Mouse (Mus musculus) liver, embryonic 12.5 days (tissue): Measurements from ENCODE around the gene Cnnm3. TPM values are rescaled to one million over a fixed set of nuclear protein-coding genes. Genes with fewer than 3 reads are reported as not detected.
A peak's percentile ranks its signal among the peaks of the same experiment; 100 is the strongest.

Source experiments
- ATAC-seq: fragments of 200-750 bp; cut with Nextera tagmentation; 2 replicates; pipeline ENCODE4 v1.8.0; 2017; ENCODE audit warnings: moderate number of reproducible peaks, mild to moderate bottlenecking, moderate library complexity
- H3K27ac ChIP-seq: fragments of 300-500 bp; sonication (generic); 2 replicates; pipeline ENCODE4 v1.5.1; 2016; ENCODE audit warnings: mild to moderate bottlenecking
- H3K27me3 ChIP-seq: fragments of 300-500 bp; sonication (generic); replicated peaks from 2 replicates; pipeline ENCODE4 v1.6.1; 2016; ENCODE audit warnings: mild to moderate bottlenecking, moderate library complexity
- H3K36me3 ChIP-seq: fragments of 300-500 bp; sonication (generic); 2 replicates; pipeline ENCODE4 v1.6.1; 2016; ENCODE audit warnings: mild to moderate bottlenecking, moderate library complexity
- H3K4me1 ChIP-seq: fragments of 300-500 bp; sonication (generic); 2 replicates; pipeline ENCODE4 v1.6.1; 2016
- H3K4me2 ChIP-seq: fragments of 300-500 bp; sonication (generic); 2 replicates; pipeline ENCODE4 v1.6.1; 2016; ENCODE audit warnings: mild to moderate bottlenecking, moderate library complexity
- H3K4me3 ChIP-seq: fragments of 300-500 bp; sonication (generic); 2 replicates; pipeline ENCODE4 v1.5.1; 2016; ENCODE audit warnings: mild to moderate bottlenecking, moderate library complexity
- H3K9ac ChIP-seq: fragments of 300-500 bp; sonication (generic); 2 replicates; pipeline ENCODE4 v1.6.1; 2016; ENCODE audit warnings: mild to moderate bottlenecking, moderate library complexity
- H3K9me3 ChIP-seq: fragments of 300-500 bp; sonication (generic); replicated peaks from 2 replicates; pipeline ENCODE4 v1.6.1; 2016; ENCODE audit warnings: mild to moderate bottlenecking, moderate library complexity
- WGBS: fragments of 180-500 bp; shearing (Covaris S2); methylation state at CpG from one replicate; pipeline ENCODE4 v1.1.7; 2016; ENCODE audit not compliant: insufficient replicate concordance; 5-methylcytosine and 5-hydroxymethylcytosine counted together
- polyA plus RNA-seq: library from polyadenylated mRNA; unstranded; fragments of >200 nt; fragmentation: Nextera tagmentation; extraction: Ambion mirVana; gene quantifications from 2 replicates; pipeline ENCODE4 v1.2.1, GENCODE M21; 2016

The Cnnm3 gene
- polyA plus RNA-seq, 1 experiment from 2014 or later, result 1.3 TPM

DNA sequence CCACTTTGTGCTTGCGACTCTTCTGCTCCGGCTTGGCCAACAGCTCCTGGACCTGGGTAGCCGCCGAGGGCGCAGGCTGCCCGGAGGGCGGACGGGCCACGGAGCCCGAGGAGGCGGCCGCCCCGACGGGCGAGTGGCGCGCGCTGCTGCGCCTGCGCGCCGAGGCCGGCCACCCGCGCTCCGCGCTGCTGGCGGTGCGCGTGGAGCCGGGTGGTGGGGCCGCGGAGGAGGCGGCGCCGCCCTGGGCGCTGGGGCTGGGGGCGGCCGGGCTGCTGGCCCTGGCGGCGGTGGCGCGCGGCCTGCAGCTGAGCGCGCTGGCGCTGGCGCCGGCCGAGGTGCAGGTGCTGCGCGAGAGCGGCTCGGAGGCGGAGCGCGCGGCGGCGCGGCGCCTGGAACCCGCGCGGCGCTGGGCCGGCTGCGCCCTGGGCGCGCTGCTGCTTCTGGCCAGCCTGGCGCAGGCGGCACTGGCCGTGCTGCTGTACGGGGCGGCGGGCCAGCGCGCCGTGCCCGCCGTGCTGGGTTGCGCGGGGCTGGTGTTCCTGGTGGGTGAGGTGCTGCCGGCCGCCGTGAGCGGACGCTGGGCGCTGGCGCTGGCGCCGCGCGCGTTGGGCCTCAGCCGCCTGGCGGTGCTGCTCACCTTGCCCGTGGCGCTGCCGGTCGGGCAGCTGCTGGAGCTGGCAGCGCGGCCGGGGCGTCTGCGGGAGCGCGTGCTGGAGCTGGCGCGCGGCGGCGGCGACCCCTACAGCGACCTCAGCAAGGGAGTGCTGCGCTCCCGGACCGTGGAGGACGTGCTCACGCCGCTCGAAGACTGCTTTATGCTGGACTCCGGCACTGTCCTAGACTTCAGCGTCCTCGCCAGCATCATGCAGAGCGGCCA, 660 bp downstream of the Cnnm3 start:
- peak; percentile 54 for ATAC-seq
- Histone ChIP-seq H3K4me2 (peak overlapping the region; percentile 98), H3K4me3 (peak overlapping the region; percentile 98)

DNA sequence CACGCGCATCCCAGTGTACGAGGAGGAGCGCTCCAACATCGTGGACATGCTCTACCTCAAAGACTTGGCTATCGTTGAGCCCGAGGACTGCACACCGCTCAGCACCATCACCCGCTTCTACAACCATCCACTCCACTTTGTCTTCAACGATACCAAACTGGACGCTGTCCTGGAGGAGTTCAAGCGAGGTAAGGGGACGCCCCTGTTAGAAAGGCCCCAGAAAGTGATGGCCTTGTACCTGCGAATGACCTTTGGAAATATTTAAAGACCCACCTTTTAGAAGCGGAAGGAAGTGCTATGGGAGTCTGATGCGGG, 1.3 kb downstream of the Cnnm3 start:
- Histone ChIP-seq H3K4me1 (peaks cover 35% of the 10 kb centered on the region), H3K9ac (peak overlapping the region; percentile 87), H3K4me3 (peak overlapping the region; percentile 98), H3K27ac (peak overlapping the region; percentile 95; the same call in 1 of the 2 replicates), H3K36me3 (peaks cover 28% of the 10 kb centered on the region), H3K27me3 (no peaks in the 10 kb centered on the region), H3K9me3 (no peaks in the 10 kb centered on the region), H3K4me2 (peak overlapping the region; percentile 98)
- WGBS, result 4% methylated on average over 16 of the region's 16 CpGs
- ATAC-seq, result no peak

More for the DNA sequence above, 660 bp downstream of the Cnnm3 start:
- peaks cover 35% of the 10 kb centered on the region for H3K4me1 ChIP-seq
- H3K9me3 ChIP-seq, result no peaks in the 10 kb centered on the region
- H3K36me3 ChIP-seq, result peaks cover 25% of the 10 kb centered on the region
- no peaks in the 10 kb centered on the region for H3K27me3 ChIP-seq
- under 1% methylated on average over 79 of the region's 126 CpGs for WGBS
- H3K9ac ChIP-seq, result peak overlapping the region; percentile 87
- H3K27ac ChIP-seq, result peak overlapping the region; percentile 95

DNA sequence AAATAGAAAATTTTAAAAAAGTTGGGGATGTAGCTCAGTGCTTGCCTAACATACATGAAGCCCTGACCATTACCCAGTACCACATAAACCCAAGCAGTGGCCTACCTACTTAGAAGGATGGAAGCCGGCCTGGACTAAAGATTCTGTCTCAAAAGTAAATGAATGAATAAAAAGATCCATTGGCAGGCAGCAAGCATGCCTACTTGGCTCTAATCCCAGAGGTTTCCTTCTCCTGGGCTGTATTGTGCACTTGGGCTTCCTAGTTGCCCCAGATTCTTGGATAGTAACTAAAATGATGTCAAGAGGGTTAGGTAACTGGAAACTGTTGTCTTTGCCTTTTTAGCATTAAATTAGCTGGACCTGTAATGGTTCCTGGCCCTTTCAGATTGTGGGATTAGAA, 1.6 kb downstream of the Cnnm3 start:
- WGBS, result 21% methylated on average over 1 of the region's 1 CpGs
- H3K4me2 ChIP-seq, result peak overlapping the region; percentile 98
- no peak overlapping the region for H3K27ac ChIP-seq
- H3K36me3 ChIP-seq, result peaks cover 32% of the 10 kb centered on the region
- no peak for ATAC-seq
- H3K9ac ChIP-seq, result peak overlapping the region; percentile 87
- peaks cover 35% of the 10 kb centered on the region for H3K4me1 ChIP-seq
- H3K27me3 ChIP-seq, result no peaks in the 10 kb centered on the region
- H3K9me3 ChIP-seq, result no peaks in the 10 kb centered on the region
- H3K4me3 ChIP-seq, result peak overlapping the region; percentile 98

DNA sequence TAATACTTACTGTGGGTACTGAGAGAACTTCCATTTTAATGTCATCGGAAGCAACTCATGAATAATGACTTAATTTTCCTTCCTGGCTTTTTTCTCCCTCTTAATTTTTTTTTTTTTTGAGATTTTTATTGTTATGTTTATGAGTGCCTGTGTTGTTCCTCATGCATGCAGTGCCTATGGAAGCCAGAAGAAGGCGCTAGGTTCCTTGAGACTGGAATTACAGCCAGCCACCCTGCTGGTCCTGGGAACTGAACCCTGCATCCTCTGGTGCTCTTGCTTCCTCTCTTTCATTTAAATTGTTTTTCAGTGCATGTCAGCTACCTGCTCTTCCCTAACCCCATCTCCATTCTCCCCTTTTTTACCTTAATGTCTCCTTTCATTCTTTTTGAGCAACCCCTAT, 2.1 kb downstream of the Cnnm3 start:
- Histone ChIP-seq H3K9ac (0 out of 2 replicates have a peak overlapping the region, but pooled peaks have one; percentile 87), H3K4me2 (peak overlapping the region; percentile 98), H3K36me3 (peaks cover 36% of the 10 kb centered on the region), H3K27ac (no peak overlapping the region), H3K27me3 (no peaks in the 10 kb centered on the region), H3K9me3 (no peaks in the 10 kb centered on the region), H3K4me1 (peaks cover 35% of the 10 kb centered on the region), H3K4me3 (peak overlapping the region; percentile 98)
- WGBS, result 54% methylated on average over 2 of the region's 2 CpGs
- ATAC-seq, result no peak

DNA sequence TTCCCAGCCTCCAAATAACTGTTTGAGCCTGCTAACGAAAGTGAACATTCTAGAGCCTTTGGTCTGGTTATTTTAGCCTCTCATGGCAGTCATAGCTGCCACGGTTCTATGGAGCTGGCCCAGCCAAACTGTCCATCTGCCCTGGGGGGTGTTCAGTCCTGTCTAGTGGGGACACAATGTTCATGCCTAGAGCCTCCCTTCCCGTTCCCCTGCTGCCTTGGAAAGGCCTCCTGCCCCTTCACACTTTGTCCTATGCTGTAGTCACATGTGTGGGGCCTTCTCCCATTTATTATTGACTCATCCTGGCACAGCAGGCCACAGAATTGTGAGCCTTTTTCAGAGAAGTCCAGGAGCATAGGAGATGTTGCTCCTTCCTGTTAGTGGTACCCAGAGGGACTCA, 6.6 kb downstream of the Cnnm3 start:
- Histone ChIP-seq H3K36me3 (peaks cover 82% of the 10 kb centered on the region), H3K27me3 (no peaks in the 10 kb centered on the region), H3K4me3 (no peak overlapping the region), H3K4me1 (peaks cover 25% of the 10 kb centered on the region), H3K4me2 (no peak overlapping the region), H3K9me3 (no peaks in the 10 kb centered on the region), H3K9ac (no peak overlapping the region), H3K27ac (no peak overlapping the region)
- 83% methylated on average over 3 of the region's 3 CpGs for WGBS
- no peak for ATAC-seq

DNA sequence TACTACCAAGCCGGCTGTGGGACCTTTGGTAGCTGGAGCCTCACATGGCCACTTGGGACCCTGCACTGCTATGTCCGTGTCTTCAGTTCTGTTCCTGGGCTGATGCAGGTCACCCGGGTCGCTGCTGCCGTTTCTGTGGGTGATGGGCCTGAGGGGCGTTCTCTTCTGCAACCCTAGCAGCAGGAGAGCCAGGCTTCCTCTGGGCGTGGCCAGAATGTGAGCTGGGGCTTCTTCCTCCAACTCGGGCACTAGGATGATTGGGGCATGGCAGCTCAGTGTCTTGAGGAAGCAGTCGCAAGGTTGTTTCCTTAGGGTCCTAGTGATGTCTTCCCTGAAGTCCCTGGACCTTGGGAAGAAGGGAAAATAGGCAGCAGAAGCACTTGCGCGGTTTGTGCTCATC, 8.0 kb downstream of the Cnnm3 start:
- 73% methylated on average over 11 of the region's 11 CpGs for WGBS
- H3K4me2 ChIP-seq, result no peak overlapping the region
- H3K9me3 ChIP-seq, result no peaks in the 10 kb centered on the region
- H3K27me3 ChIP-seq, result no peaks in the 10 kb centered on the region
- H3K36me3 ChIP-seq, result peaks cover 87% of the 10 kb centered on the region
- no peak overlapping the region for H3K9ac ChIP-seq
- no peak overlapping the region for H3K4me3 ChIP-seq
- no peak overlapping the region for H3K27ac ChIP-seq
- peaks cover 12% of the 10 kb centered on the region for H3K4me1 ChIP-seq
- ATAC-seq, result no peak

DNA sequence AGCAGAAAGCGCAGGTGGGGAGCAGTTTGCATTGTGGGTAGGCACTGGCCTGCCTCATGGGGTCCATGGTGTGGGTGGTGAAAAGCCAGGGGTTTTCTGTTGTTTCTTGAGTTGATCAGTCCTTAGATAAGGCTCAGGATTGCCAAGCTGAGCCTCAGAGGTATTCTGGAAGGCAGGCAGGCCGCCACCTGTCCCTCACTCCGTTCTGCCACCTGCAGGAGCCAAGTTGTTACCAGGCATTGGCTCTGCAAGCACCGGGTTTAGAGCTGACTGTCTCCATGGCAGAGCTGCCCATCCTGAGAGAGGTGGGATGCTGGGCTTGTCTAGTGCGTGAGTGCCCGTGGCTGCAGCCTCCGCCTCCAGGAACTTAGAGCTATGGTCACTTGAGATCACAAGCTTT, 10.5 kb downstream of the Cnnm3 start:
- Histone ChIP-seq H3K9ac (no peak overlapping the region), H3K9me3 (no peaks in the 10 kb centered on the region), H3K27me3 (no peaks in the 10 kb centered on the region), H3K4me1 (no peaks in the 10 kb centered on the region), H3K27ac (no peak overlapping the region), H3K36me3 (peaks cover 94% of the 10 kb centered on the region), H3K4me3 (no peak overlapping the region), H3K4me2 (no peak overlapping the region)
- ATAC-seq, result no peak
- WGBS, result 86% methylated on average over 7 of the region's 7 CpGs

DNA sequence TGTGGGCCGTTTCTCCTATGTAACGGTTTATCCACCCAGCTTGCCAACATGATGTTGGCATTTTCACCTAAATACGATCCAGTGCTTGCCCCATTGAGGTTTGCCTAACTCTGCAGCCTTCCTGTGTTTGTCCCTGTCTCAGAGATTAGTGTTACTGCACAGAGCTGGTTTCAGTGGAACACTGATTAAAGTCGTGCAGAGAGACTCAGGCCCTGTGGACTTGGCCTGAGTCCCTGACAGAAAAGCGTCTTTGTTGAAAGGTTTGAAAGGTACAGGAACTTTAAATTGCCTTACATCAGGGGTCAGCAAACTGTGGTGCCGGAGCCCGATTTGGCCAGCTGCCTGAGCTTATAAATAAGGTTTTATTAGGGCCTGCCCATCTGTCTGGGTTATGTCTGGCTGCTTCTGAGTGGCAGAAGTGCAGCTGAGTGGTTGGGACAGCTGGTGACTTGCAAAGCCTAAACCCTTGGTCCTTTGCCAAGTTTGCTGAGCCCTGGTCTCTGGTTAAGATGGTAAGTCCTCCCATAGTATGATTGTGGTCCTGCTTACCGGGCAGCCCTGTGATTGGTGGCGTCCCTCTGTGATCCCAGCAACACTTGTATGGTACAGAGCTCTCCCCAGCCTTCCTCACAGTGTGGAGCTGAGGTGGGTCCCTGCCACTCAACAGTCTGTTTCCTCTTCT, 11.8 kb downstream of the Cnnm3 start:
- no peak overlapping the region for H3K4me2 ChIP-seq
- 79% methylated on average over 9 of the region's 9 CpGs for WGBS
- no peak overlapping the region for H3K4me3 ChIP-seq
- peaks cover 85% of the 10 kb centered on the region for H3K36me3 ChIP-seq
- no peak overlapping the region for H3K27ac ChIP-seq
- H3K9me3 ChIP-seq, result no peaks in the 10 kb centered on the region
- H3K4me1 ChIP-seq, result no peaks in the 10 kb centered on the region
- no peaks in the 10 kb centered on the region for H3K27me3 ChIP-seq
- ATAC-seq, result no peak
- H3K9ac ChIP-seq, result no peak overlapping the region

DNA sequence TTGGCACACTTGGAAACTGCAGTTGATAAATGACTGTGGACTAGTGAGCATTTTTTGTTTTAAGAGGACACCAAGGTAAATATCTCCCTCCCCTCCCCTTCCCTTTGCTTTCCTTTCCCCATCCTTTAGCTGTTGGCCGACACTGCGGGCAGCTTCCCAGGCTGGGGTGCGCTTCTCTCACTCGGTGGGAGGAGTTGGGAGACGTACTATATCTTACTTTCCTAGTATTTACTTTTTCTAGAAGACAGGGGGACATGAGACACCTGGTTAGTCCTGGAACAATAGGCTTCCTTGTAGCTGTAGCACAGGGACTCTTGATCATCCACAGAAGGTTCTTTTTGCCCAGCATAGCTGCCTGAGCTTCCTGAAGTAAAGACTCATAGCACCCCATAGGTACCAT, 12.4 kb downstream of the Cnnm3 start:
- H3K27ac ChIP-seq, result no peak overlapping the region
- H3K4me1 ChIP-seq, result no peaks in the 10 kb centered on the region
- H3K4me3 ChIP-seq, result no peak overlapping the region
- WGBS, result 92% methylated on average over 5 of the region's 5 CpGs
- no peaks in the 10 kb centered on the region for H3K27me3 ChIP-seq
- H3K9ac ChIP-seq, result no peak overlapping the region
- no peak overlapping the region for H3K4me2 ChIP-seq
- no peaks in the 10 kb centered on the region for H3K9me3 ChIP-seq
- peaks cover 79% of the 10 kb centered on the region for H3K36me3 ChIP-seq
- ATAC-seq, result no peak

DNA sequence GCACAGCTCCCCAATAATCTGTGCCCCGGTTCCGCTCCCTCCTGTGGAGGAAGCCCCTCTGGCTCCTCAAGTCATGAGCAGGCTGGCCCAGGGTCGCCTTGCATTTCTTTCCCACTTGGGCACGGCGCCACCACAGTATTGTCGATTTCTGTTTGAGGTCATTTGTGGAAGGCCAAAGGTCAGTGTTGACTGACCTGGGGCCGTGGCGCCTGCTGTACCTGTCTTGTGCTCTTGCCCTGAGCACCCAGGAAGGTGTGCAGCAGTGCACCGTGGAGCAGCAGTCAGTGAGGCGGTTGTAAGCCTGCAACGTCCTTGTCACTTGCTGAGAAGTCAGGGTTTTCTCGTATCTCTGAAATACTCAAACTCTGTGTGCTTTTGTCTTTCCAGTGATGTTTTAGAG, 14.1 kb downstream of the Cnnm3 start:
- H3K4me3 ChIP-seq, result no peak overlapping the region
- no peaks in the 10 kb centered on the region for H3K4me1 ChIP-seq
- peaks cover 65% of the 10 kb centered on the region for H3K36me3 ChIP-seq
- no peak for ATAC-seq
- no peak overlapping the region for H3K4me2 ChIP-seq
- 82% methylated on average over 12 of the region's 12 CpGs for WGBS
- H3K9ac ChIP-seq, result no peak overlapping the region
- no peak overlapping the region for H3K27ac ChIP-seq
- no peaks in the 10 kb centered on the region for H3K27me3 ChIP-seq
- no peaks in the 10 kb centered on the region for H3K9me3 ChIP-seq

DNA sequence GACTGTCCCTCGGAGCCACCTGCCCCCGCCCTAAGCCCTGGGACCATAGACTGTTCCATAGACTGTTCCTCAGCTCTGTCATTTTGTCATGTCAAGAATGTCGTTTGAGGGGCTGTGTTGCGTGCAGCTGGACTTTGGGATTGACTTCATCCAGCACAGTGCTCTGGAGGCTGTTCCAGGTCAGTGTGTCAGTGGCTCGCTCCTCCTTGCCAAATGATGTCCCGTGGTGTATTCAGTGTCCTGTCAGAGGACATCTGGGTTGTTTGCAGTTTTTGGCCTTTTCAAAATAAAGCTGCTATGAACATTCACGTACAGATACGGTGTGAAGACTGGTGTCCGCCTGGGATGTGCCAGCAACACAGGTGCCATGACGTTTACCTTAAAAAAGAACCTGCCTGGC, 15.2 kb downstream of the Cnnm3 start:
- Histone ChIP-seq H3K27ac (no peak overlapping the region), H3K9ac (no peak overlapping the region), H3K27me3 (no peaks in the 10 kb centered on the region), H3K4me2 (no peak overlapping the region), H3K36me3 (peaks cover 61% of the 10 kb centered on the region), H3K4me3 (no peak overlapping the region), H3K9me3 (no peaks in the 10 kb centered on the region), H3K4me1 (no peaks in the 10 kb centered on the region)
- ATAC-seq, result no peak
- WGBS, result 86% methylated on average over 10 of the region's 10 CpGs

DNA sequence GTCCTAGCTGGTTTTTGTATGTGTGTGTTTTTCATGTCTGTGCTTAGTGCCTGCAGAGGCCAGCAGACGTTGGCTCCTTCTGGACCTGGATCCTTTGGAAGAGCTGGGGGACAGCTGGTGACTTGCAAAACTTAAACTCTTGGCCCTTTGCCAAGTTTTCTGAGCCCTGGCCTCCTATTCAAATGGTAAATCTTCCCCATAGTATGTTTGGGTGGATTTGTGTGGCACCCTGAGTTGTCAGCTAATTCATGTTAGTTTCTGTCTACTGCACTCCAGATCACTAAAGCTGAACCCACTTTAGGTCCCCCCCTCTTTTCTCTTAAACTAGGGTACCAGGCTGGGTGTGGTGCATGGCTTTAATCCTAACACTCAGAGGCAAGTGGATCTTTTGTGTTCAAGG, 16.7 kb downstream of the Cnnm3 start:
- no peaks in the 10 kb centered on the region for H3K27me3 ChIP-seq
- H3K36me3 ChIP-seq, result peaks cover 49% of the 10 kb centered on the region
- no peaks in the 10 kb centered on the region for H3K9me3 ChIP-seq
- WGBS, result 45% methylated on average over 1 of the region's 1 CpGs
- H3K4me3 ChIP-seq, result no peak overlapping the region
- no peak overlapping the region for H3K4me2 ChIP-seq
- H3K27ac ChIP-seq, result no peak overlapping the region
- no peak overlapping the region for H3K9ac ChIP-seq
- no peaks in the 10 kb centered on the region for H3K4me1 ChIP-seq
- ATAC-seq, result no peak
